Mouse (Mus musculus): ENCODE measurements around the gene Slc35f4. TPM values are rescaled to one million over a fixed set of nuclear protein-coding genes. Genes with fewer than 3 reads are reported as not detected.

The Slc35f4 gene
- polyA plus RNA-seq, 1 experiment, result 0.20 TPM

- Histone ChIP-seq H3K4me1 (ENCODE audit: control insufficient read depth, insufficient read depth, low read length) (no peaks in the 10 kb centered on the region), H3K4me3 (ENCODE audit: control insufficient read depth, low read depth, low read length) (no peak overlapping the region), H3K27me3 (ENCODE audit: control insufficient read depth, insufficient read depth, low read length) (no peaks in the 10 kb centered on the region), H3K36me3 (ENCODE audit: control insufficient read depth, insufficient read depth, low read length) (no peaks in the 10 kb centered on the region), H3K27ac (ENCODE audit: control insufficient read depth, insufficient read depth, low read depth, low read length) (no peak overlapping the region)
- TF ChIP-seq POLR2A (IDR thresholded peaks at IDR 0.05; ENCODE audit: control insufficient read depth, low read depth, low read length), result no peak
- TF ChIP-seq CTCF (IDR thresholded peaks at IDR 0.05; ENCODE audit: control insufficient read depth, insufficient read depth, insufficient replicate concordance, low read depth, low read length), result no peak
Observed at GRCm38 (mm10) chr14:49313376-49313775, 212.5 kb downstream of the Slc35f4 start.

- no peaks in the 10 kb centered on the region for H3K36me3 ChIP-seq (ENCODE audit: control insufficient read depth, insufficient read depth, low read length)
- TF ChIP-seq POLR2A (IDR thresholded peaks at IDR 0.05; ENCODE audit: control insufficient read depth, low read depth, low read length), result no peak
- TF ChIP-seq CTCF (IDR thresholded peaks at IDR 0.05; ENCODE audit: control insufficient read depth, insufficient read depth, insufficient replicate concordance, low read depth, low read length), result no peak
- no peak overlapping the region for H3K27ac ChIP-seq (ENCODE audit: control insufficient read depth, insufficient read depth, low read depth, low read length)
- no peaks in the 10 kb centered on the region for H3K27me3 ChIP-seq (ENCODE audit: control insufficient read depth, insufficient read depth, low read length)
- no peak overlapping the region for H3K4me3 ChIP-seq (ENCODE audit: control insufficient read depth, low read depth, low read length)
- no peaks in the 10 kb centered on the region for H3K4me1 ChIP-seq (ENCODE audit: control insufficient read depth, insufficient read depth, low read length)
Observed at GRCm38 (mm10) chr14:49311548-49311947, 214.3 kb downstream of the Slc35f4 start.

- Histone ChIP-seq H3K27ac (ENCODE audit: control insufficient read depth, insufficient read depth, low read depth, low read length) (no peak overlapping the region), H3K4me1 (ENCODE audit: control insufficient read depth, insufficient read depth, low read length) (no peaks in the 10 kb centered on the region)
- no peak for TF ChIP-seq POLR2A (IDR thresholded peaks at IDR 0.05; ENCODE audit: control insufficient read depth, low read depth, low read length)
- no peak for TF ChIP-seq CTCF (IDR thresholded peaks at IDR 0.05; ENCODE audit: control insufficient read depth, insufficient read depth, insufficient replicate concordance, low read depth, low read length)
Observed at GRCm38 (mm10) chr14:49311091-49311492, 214.8 kb downstream of the Slc35f4 start.

GRCm38 (mm10) chr14:49309670-49310069 is 216.2 kb downstream of the Slc35f4 start:
- Histone ChIP-seq H3K27ac (ENCODE audit: control insufficient read depth, insufficient read depth, low read depth, low read length) (no peak overlapping the region), H3K4me3 (ENCODE audit: control insufficient read depth, low read depth, low read length) (no peak overlapping the region), H3K36me3 (ENCODE audit: control insufficient read depth, insufficient read depth, low read length) (no peaks in the 10 kb centered on the region), H3K4me1 (ENCODE audit: control insufficient read depth, insufficient read depth, low read length) (no peaks in the 10 kb centered on the region), H3K27me3 (ENCODE audit: control insufficient read depth, insufficient read depth, low read length) (no peaks in the 10 kb centered on the region)
- TF ChIP-seq CTCF (IDR thresholded peaks at IDR 0.05; ENCODE audit: control insufficient read depth, insufficient read depth, insufficient replicate concordance, low read depth, low read length), result no peak
- no peak for TF ChIP-seq POLR2A (IDR thresholded peaks at IDR 0.05; ENCODE audit: control insufficient read depth, low read depth, low read length)

More at GRCm38 (mm10) chr14:49311091-49311492, 214.8 kb downstream of the Slc35f4 start:
- Histone ChIP-seq H3K27me3 (ENCODE audit: control insufficient read depth, insufficient read depth, low read length) (no peaks in the 10 kb centered on the region), H3K4me3 (ENCODE audit: control insufficient read depth, low read depth, low read length) (no peak overlapping the region), H3K36me3 (ENCODE audit: control insufficient read depth, insufficient read depth, low read length) (no peaks in the 10 kb centered on the region)

GRCm38 (mm10) chr14:49308591-49308990 is 217.3 kb downstream of the Slc35f4 start:
- no peaks in the 10 kb centered on the region for H3K27me3 ChIP-seq (ENCODE audit: control insufficient read depth, insufficient read depth, low read length)
- no peaks in the 10 kb centered on the region for H3K4me1 ChIP-seq (ENCODE audit: control insufficient read depth, insufficient read depth, low read length)
- no peaks in the 10 kb centered on the region for H3K36me3 ChIP-seq (ENCODE audit: control insufficient read depth, insufficient read depth, low read length)
- no peak overlapping the region for H3K27ac ChIP-seq (ENCODE audit: control insufficient read depth, insufficient read depth, low read depth, low read length)
- H3K4me3 ChIP-seq (ENCODE audit: control insufficient read depth, low read depth, low read length), result no peak overlapping the region
- TF ChIP-seq CTCF (IDR thresholded peaks at IDR 0.05; ENCODE audit: control insufficient read depth, insufficient read depth, insufficient replicate concordance, low read depth, low read length), result no peak
- TF ChIP-seq POLR2A (IDR thresholded peaks at IDR 0.05; ENCODE audit: control insufficient read depth, low read depth, low read length), result no peak

GRCm38 (mm10) chr14:49307842-49308241 is 218.0 kb downstream of the Slc35f4 start:
- Histone ChIP-seq H3K27ac (ENCODE audit: control insufficient read depth, insufficient read depth, low read depth, low read length) (no peak overlapping the region), H3K36me3 (ENCODE audit: control insufficient read depth, insufficient read depth, low read length) (no peaks in the 10 kb centered on the region), H3K4me1 (ENCODE audit: control insufficient read depth, insufficient read depth, low read length) (no peaks in the 10 kb centered on the region), H3K27me3 (ENCODE audit: control insufficient read depth, insufficient read depth, low read length) (no peaks in the 10 kb centered on the region), H3K4me3 (ENCODE audit: control insufficient read depth, low read depth, low read length) (no peak overlapping the region)
- no peak for TF ChIP-seq POLR2A (IDR thresholded peaks at IDR 0.05; ENCODE audit: control insufficient read depth, low read depth, low read length)
- no peak for TF ChIP-seq CTCF (IDR thresholded peaks at IDR 0.05; ENCODE audit: control insufficient read depth, insufficient read depth, insufficient replicate concordance, low read depth, low read length)

GRCm38 (mm10) chr14:49305534-49306409 is 220.1 kb downstream of the Slc35f4 start:
- Histone ChIP-seq H3K4me1 (ENCODE audit: control insufficient read depth, insufficient read depth, low read length) (no peaks in the 10 kb centered on the region), H3K36me3 (ENCODE audit: control insufficient read depth, insufficient read depth, low read length) (no peaks in the 10 kb centered on the region), H3K27me3 (ENCODE audit: control insufficient read depth, insufficient read depth, low read length) (no peaks in the 10 kb centered on the region), H3K27ac (ENCODE audit: control insufficient read depth, insufficient read depth, low read depth, low read length) (no peak overlapping the region), H3K4me3 (ENCODE audit: control insufficient read depth, low read depth, low read length) (no peak overlapping the region)
- TF ChIP-seq CTCF (IDR thresholded peaks at IDR 0.05; ENCODE audit: control insufficient read depth, insufficient read depth, insufficient replicate concordance, low read depth, low read length), result no peak
- TF ChIP-seq POLR2A (IDR thresholded peaks at IDR 0.05; ENCODE audit: control insufficient read depth, low read depth, low read length), result no peak
